Mouse (Mus musculus) T-cell, adult 2 months (primary cell): ENCODE measurements around the gene Mfsd13b.

ENCODE experiments used
- DNase-seq: peaks from one replicate; pipeline ENCODE4 v3.0.0; 2022; ENCODE audit warnings: low spot score

Gene Mfsd13b

GRCm38 (mm10) chr7:121043510-121043909 is 61.2 kb downstream of the Mfsd13b start:
- DNase-seq: peak; percentile 19

GRCm38 (mm10) chr7:121044251-121044650 is 61.9 kb downstream of the Mfsd13b start:
- no peak for DNase-seq

GRCm38 (mm10) chr7:121045671-121046453 is 63.6 kb downstream of the Mfsd13b start:
- DNase-seq: no peak

GRCm38 (mm10) chr7:121047624-121048023 is 65.3 kb downstream of the Mfsd13b start:
- DNase-seq: no peak

- DNase-seq: no peak
These were observed 70.8 kb downstream of the Mfsd13b start for GRCm38 (mm10) chr7:121053071-121053470.

GRCm38 (mm10) chr7:121059477-121060218 is 77.3 kb downstream of the Mfsd13b start:
- peak; percentile 65 for DNase-seq

GRCm38 (mm10) chr7:121064309-121064708 is 82.0 kb downstream of the Mfsd13b start:
- peak; percentile 59 for DNase-seq
